Mouse (Mus musculus) neural tube, embryonic 10.5 days (tissue): ENCODE results near the gene Snn.
"Not testable (repeated sequence)": the region's sequence is repeated elsewhere in the genome, so short reads cannot be mapped to it uniquely, and the experiment has no call there.

Source experiments
- DNase-seq: peaks from one replicate; pipeline ENCODE4 v3.0.0-alpha.2; 2017; ENCODE audit warnings: low spot score; ENCODE audit errors: extremely low spot score

Gene Snn

DNA sequence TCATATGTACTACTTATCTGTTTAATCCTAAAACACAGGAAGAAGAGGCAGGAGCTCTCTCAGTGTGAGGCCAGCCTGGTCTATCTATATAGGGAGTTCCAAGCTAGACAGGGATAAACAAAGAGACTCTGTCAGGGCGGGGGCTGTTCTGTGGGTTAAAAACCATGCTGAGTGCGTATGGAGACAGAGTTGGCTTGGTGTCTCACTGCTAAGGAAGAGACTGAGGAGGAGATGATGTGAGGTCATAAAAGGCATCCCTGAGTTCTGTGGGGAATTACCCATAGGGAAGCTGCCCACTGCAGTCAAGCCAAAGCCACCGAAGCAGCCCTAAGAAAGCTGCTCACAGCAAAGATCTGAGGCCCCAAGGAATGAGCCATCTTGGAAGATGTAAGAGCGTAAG lies at the start of gene Snn:
Gene Snn, plus strand, starts transcription at position 301 of the 400 bp plus-strand sequence.
- no peak for DNase-seq

DNA sequence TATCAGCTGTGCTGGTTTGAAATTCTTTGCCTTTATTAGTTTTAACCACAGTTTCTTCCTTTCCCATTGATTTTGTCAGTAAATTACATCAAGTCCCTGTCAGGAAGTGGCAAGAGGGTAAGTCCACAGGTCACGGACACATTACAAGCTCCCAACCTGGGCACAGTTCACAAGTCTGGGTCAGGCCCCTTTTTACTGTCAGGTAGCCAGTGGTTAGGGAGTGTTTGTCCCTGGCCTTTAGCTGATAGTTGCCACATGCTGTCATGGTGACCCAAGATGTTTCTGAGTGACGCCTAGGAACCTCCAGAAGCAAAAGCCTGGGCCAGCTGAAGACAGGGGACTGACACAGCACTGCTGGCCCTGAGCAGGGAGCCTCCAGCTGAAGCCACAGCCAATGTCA lies 49.5 kb upstream of the Snn start:
- no peak for DNase-seq

DNA sequence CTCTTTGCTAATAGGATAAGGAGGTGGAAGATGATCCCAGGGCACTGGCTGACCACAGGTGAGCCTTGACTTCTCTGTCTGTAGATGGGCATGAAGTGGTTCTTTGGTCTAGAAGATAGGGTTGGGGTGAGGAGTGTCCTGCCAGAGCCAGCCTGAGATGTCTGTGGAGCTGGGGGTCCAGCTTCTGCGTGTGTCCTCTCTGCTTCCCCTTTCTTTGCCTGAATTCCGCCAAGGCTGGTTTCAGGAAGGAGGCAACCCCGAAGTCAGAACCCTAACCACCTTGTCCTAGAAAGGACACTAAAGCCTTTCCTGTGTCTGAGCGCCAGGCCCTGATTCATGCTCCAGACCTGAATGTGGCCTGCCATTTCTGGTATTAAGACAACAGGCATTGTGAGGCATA lies 48.8 kb upstream of the Snn start:
- no peak for DNase-seq

DNA sequence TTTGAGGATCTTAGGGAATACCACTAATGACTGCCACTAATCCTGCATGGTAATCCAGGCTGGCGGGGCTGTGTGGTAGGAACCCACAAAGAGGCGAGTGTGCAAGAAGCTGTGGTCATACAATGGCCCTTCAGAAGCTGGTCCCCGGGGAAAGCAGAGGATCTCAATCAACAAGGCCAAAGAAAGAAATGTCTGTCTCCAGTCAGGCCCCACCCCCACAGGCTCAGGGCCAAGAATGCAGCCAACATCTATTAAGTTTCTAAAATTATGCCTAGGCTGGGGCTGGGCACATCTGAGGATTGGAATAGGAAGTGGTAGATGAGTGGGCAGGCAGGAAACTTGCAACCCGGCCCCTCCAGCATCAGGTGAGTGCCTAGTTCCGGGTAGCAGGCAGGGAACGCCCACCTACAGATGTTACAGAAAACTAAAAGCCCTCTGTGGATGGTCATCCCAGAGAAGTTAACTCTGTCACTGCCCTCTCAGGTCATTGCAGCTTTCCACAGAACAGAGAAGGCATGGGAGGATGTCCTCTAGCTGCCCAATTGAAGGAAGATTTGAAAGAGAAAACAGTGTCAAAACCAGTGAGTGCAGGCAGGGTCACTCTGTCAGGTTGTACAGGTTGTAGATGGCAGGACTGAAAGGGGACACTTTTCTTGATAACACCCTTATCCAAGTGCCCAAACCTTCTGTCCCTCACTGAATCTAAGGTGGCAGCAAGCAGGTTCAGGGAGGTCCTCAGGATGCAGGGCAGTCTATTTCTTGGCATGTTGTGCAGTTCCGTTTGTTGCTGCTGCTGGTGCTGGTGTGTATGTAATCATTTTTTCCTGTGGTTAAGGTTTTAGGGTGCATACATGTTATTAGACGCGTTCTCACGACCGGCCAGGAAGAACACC lies 47.9 kb upstream of the Snn start:
- no peak for DNase-seq

DNA sequence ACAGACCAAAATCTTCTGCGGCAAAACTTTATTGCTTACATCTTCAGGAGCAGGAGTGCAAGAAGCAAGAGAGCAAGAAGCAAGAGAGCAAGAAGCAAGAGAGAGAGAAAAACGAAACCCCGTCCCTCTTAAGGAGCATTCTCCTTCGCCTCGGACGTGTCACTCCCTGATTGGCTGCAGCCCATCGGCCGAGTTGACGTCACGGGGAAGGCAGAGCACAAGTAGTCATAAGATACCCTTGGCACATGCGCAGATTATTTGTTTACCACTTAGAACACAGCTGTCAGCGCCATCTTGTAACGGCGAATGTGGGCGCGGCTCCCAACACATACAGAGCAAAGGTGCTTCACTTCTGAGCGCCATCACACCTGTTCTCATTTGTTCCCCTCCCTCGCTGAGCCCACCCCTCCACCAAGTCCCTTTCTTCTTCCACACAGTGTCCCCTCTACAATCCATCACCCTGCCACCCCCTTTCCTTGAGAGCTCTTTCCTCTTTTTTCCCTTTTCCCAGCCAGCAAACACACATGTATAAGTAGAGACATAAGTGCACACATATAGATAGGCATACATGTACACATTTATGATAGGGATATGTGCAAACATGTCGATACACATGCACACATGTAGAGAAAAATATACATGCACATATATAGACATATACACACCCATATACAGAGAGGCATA lies 47.1 kb upstream of the Snn start:
- not testable (repeated sequence) for DNase-seq

DNA sequence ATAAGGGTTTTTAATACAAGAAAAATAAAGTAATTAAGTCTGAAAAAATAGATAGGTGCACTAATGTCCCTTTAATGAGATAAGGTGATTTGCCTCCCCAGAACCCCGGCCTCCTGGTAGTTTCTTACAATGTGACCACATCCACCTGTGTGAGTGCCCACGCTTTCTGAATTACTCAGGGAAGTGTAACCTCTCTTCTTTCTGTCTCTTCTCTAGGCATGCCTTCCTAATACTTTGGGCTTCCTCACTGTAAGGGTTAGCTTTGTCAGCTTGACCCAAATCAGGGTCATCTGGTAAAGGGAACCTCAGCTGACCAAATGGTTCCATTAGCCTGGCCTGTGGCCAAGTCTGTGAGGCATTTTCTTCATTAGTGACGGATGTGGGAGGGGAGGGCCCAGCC lies 46.3 kb upstream of the Snn start:
- DNase-seq = no peak

DNA sequence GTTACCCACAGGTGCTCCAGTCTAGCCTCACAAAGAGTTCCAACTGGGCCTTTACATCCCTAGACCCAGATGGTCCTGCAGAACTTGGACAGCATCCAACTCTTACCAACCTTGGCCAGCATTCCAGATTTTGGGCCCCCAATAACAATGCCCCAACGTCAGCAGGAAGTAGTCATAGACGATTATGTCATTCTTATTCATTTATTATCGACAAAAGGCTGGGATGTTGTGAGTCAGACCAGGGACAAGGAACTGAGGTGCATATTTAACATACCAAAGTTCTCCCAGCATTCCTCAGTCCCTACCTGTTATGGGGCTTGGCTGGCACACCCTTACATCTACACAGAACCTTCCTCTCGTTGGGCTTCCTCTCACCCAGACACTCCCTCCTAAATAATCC lies 44.4 kb upstream of the Snn start:
- DNase-seq = no peak

DNA sequence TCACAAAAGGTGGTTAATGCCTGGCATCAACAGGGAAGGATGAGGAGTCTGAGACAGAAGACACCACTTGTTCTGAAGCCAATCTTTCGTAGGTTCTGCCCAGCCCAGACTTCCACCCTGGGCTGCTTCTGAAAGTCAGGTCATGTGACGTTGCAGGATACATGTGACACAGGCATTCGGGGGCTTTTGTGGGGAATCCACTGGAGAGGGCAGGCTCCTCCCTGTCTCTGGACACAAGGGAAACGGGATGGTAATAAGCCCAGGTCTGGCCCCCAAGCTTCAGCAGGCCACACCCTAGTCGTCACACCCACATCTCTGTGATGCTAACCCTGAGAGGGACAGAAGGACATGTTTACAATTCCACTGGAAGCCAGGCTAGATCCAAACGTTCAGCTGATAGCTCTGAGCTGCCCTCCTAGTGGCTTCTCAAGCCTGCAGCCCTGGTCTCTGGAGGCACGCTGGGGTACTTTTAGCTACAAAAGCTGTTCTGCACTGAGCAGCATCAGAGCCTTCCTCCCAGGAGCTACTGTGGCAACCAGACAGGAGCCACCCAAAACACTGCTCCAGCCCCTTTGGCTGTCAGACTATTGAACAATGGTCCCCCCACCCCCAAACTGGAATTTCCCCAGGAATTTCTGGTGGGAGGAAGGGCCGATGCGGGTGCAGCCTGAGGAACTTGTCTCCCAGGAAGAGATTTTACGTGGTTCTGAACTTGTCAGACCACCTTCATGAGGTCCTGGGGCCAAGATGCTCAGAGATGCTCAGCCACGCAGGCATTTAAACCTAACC lies 42.7 kb upstream of the Snn start:
- no peak for DNase-seq

DNA sequence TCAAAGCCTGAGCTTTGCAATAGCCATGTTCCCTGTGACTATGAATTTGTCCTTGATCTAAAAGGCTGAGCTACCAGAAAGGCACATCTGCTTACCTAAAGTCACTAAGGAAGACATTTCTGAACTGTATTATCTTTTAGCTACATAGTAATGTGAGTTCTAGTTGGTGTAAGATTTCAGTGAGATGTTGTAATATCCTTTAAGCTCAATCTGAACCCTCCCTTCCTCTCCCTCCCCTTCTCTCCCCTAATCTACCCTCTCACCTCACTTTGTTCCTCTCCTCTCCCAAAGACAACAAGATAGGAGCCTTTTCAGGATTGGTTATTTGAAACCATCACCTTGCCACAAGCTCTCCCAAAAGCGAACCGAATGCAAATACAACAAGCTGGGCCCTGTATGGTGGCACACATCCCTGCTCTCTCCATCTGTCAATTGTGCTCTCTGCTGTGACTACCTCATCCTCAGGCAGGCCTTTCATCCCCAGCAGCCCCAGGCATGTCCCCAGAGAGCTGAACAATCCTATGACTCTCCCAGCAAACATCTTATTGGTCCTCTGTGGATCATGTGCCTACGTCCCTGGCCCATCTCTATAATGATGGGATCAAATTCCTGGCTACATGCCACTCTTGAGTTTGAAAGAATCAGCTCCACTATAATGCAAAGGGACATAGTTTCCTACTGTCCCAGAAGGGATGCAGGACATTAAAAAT lies 39.2 kb upstream of the Snn start:
- DNase-seq = no peak

DNA sequence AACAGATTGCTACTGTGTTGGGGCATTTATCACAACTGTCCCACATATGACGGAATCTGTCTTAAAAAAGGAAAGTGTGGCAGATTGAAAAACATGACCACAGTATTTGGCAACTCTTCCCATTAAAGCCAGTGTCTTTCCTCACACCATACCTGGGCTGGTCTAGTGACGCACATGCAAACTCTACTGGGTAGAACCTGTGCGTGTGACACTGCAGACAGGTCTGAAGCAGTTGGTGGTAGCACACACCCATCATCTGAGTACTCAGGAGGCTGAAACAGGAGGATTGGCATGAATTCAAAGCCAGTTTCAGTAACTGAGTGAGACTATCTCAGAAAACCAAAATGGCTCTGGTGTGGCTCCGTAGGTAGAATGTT lies 38.6 kb upstream of the Snn start:
- DNase-seq = no peak

DNA sequence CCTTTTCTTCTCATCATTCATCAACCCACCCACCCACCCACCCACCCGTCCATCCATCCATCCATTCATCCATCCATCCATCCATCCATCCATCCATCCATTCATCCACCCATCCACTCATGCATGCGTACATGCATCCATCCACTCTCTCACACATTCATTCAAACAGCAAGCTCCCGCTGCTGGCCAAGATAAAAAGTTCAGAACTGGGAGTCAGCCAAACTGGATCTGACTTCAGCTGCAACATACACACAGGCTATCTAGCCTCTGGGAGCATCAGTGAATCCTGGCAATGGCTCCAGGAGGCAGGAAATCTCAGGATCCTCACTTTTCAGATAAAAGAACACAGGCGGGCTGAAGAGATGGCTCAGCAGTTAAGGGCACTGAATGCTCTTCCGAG lies 37.1 kb upstream of the Snn start:
- no peak for DNase-seq

DNA sequence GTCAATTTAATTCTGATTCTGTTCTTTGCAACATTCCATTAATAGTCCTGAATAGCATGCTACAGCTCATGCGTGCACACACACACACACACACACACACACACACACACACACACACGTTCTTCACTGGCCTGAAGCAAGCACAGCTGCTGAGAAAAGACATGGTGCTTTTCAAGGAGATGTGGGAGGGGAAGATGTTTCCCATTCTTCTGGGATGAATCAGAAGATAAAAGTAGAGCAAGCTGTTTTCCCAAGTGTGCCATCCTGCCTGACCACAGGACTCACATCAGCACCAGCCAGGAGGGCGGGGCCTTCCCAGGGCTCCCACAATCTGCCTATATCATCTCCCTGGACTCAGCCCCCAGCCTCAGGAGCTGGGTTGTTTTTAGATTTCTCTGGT lies 35.9 kb upstream of the Snn start:
- no peak for DNase-seq

DNA sequence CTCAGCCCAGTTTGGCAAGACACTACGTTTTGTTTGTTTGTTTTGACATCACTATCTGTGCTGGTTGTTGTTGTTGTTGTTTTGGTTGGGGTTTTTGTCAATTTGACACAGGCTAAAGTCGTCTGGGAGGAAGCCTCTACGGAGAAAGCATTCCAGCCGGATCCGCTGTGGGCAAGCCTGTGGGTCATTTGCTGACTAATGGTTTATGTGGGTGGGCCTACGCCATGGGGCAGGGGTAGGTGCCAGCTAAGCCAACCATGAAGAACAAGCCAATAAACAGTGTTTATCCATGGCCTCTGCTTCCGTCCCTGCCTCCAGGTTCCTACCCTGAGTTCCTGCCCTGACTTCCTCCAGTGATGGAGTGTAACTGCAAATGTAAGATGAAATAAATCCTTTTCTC lies 32.5 kb upstream of the Snn start:
- DNase-seq = no peak

DNA sequence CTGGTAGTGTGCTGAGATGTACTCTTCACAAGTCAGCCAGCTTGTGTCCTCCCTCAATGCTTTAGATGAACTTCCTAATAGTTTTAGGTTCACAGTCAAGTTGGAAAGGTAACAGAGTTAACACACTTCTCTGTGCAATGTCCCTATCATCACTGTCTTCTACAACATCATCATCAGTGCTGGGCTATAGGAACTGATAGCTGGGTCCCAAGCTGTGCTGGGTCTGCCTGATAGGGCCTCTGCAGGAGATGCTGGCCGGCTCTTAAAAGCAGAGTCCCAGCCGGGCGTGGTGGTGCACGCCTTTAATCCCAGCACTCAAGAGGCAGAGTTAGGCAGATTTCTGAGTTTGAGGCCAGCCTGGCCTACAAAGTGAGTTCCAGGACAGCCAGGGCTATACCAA lies 29.9 kb upstream of the Snn start:
- no peak for DNase-seq

DNA sequence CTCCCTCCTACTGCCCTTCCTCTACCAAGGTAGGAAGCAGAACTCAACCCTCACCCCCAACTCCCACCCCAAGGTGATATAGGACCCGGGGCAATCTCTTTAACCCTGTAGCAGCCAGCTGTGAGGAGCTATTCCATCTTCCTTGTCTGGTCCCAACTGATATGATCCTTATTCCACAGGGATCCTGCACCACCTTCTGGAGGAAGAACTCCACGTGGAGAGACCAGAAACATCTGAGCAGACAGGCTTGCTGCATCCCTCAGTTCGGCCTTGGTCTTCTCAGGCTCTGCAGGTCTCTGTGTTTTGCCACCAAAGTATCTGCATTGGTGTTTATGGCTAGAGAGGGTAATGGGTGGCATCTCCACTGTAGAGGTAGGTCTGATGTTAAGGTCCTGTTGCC lies 29.4 kb upstream of the Snn start:
- no peak for DNase-seq

DNA sequence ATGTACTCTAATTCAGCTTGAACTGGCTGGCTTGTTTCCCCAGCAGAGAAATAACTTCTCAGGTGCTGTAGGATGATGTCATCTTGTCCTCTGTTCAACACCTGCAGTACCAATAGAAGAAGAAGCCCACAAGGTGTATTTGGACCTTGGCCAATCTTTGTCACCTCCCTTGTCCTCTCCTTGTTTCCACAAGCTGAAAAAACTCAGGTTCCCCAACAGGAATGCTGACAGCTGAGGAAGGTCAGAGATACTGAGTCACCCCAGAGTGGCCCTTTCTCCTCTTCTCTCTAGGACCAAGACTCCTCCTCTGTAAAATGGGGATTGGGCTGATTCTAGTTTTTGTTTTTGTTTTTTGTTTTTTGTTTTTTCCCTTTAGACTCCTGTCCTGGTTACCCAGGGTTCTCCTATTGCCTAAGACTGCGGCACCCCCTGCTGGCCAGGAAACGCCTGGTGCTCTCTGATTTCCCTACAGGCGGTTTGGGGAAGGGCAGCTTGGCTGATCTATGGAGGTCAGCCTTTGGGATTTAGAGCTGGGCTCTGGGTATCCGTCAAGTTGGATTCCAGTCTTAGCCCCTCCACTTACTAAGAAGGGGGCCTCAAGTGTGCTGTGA lies 26.4 kb upstream of the Snn start:
- DNase-seq = peak; percentile 77

DNA sequence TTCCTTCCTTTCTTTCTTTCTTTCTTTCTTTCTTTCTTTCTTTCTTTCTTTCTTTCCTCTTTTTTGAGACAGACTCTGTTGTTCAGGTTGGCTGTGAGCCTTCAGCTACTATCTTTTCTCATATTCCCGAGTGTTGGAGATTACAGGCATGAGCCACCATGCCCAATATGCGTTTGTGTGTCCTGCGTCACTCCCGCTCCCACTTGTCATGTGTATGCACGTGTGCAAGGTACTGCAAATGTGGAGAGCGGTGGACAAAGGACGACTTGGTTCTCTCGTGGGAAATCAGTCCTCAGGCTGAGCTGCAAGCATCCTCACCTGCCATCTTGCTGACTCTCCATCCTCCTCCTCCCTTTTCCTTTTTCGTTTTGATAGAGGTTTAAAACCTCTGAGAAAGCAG lies 25.5 kb upstream of the Snn start:
- no peak for DNase-seq

DNA sequence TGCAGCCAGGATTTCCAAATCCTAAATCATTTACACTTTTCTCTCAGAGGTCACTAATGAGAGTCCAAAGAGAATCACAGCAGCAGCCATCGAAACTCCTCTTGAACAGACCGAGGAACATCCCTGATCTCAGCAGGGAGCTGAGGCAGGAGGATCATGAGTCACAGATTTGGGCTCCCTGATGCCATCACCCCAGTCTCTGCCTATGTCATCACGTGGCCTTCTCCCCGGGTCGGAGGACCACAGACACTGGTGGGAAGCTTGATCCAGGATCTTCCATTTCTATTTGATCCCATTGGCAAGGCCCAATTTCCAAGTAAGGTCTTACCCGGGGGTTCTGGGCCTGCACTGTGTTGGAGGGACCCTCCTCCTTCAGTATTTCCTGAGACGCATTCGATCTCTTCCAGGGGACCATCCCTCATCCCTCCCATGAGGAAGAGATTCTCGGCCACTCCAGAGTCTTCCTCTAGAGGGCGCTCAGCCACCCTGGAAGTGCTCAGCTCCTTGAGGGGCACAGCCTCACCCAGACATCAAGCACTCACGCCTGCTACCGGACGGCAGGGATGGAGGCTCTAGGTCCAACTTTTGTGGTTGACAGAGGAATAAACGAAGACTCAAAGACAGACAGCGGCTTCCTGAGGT lies 24.8 kb upstream of the Snn start:
- DNase-seq = peak; percentile 84

DNA sequence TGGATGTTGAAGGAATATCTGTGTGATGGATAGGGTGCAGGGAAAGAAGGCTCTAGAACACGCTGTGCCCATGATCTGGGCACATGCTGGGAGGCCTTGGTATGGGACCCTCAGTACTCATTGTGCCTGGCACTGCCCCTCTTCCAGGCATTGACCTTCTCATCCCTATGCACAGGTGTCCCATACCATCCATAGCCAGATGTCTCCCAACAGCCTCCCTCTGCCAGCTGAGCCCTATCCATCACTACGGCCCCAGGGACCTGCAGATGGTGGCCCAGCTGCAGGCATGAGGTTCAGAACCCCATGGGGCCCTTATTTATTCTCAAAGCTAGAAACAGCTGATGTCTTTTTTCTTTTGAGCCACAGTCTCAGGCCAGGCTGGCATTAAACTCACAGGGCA lies 20.1 kb upstream of the Snn start:
- no peak for DNase-seq

DNA sequence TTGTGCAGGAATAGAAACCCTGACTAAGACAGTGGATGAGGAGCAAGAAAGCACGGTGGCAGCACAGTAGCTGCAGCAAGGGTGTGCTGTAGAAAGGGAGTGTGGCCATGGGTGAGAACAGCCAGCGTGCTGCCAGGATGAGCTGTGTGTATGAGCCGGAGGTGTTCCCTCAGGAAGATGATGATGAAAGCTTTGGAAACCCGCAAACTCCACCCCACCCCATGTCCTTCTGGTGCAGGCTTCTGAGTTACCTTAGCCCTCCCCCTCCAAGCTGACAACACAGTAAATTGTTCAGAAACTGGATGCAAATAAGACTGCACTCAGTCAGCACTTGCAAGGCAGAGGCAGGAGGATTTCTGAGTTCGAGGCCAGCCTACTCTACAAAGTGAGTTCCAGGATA lies 17.5 kb upstream of the Snn start:
- DNase-seq = no peak

DNA sequence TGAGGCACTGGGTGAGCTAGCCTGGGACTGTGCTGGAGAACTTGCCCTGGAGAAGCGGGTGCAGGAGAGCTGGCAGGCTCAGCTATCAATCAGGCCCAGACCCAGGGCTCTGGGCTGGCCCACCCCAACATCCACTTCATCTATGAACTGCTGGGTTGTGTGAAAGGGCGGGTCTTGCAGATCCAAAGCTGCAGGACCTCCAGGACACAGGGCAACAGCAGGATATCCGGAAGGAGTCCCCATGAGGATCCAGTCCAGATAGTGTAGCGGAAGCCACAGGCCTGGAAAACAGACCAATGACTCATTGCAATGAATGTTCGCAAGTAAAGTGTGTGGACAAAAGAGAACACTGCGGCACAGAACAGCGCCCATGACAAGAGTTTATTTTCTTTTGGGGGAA lies 14.3 kb upstream of the Snn start:
- DNase-seq = no peak
